Mouse (Mus musculus): Measurements from ENCODE around the gene Zfp628. TPM values are rescaled to one million over a fixed set of nuclear protein-coding genes. Genes with fewer than 3 reads are reported as not detected.
A peak's percentile ranks its signal among the peaks of the same experiment; 100 is the strongest.

The Zfp628 gene
- polyA plus RNA-seq, 1 experiment = 9.8 TPM

GRCm38 (mm10) chr7:4886680-4887079 is 28.3 kb upstream of the Zfp628 start:
- 42% methylated on average over 4 of the region's 4 CpGs for WGBS
- Histone ChIP-seq H3K4me3 (replicated peaks; ENCODE audit: insufficient read depth, low read depth, low read length) (no peak overlapping the region), H3K27me3 (ENCODE audit: control insufficient read depth, insufficient read depth, low read length) (no peaks in the 10 kb centered on the region), H3K4me1 (ENCODE audit: control insufficient read depth, insufficient read depth, low read length) (no peaks in the 10 kb centered on the region; the same call in 1 of the 2 replicates), H3K27ac (ENCODE audit: insufficient read depth, low read length) (no peak overlapping the region)
- TF ChIP-seq POLR2A (IDR thresholded peaks at IDR 0.05; ENCODE audit: borderline replicate concordance, insufficient read depth, low read length) = no peak
- no peak for TF ChIP-seq CTCF (IDR thresholded peaks at IDR 0.05; ENCODE audit: borderline replicate concordance, insufficient read depth, low read depth, low read length)
- no peak for DNase-seq

GRCm38 (mm10) chr7:4895186-4895585 is 19.8 kb upstream of the Zfp628 start:
- no peak overlapping the region for H3K4me3 ChIP-seq (replicated peaks; ENCODE audit: insufficient read depth, low read depth, low read length)
- no peak for DNase-seq
- no peak for TF ChIP-seq POLR2A (IDR thresholded peaks at IDR 0.05; ENCODE audit: borderline replicate concordance, insufficient read depth, low read length)
- TF ChIP-seq CTCF (IDR thresholded peaks at IDR 0.05; ENCODE audit: borderline replicate concordance, insufficient read depth, low read depth, low read length) = no peak
- H3K27ac ChIP-seq (ENCODE audit: insufficient read depth, low read length) = no peak overlapping the region
- WGBS = 69% methylated on average over 11 of the region's 11 CpGs
- no peaks in the 10 kb centered on the region; the same call in none of the 2 replicates for H3K4me1 ChIP-seq (ENCODE audit: control insufficient read depth, insufficient read depth, low read length)
- no peaks in the 10 kb centered on the region for H3K27me3 ChIP-seq (ENCODE audit: control insufficient read depth, insufficient read depth, low read length)

GRCm38 (mm10) chr7:4898851-4899648 is 16.0 kb upstream of the Zfp628 start:
- no peak overlapping the region for H3K27ac ChIP-seq (ENCODE audit: insufficient read depth, low read length)
- WGBS = 10% methylated on average over 18 of the region's 18 CpGs
- DNase-seq = no peak
- no peaks in the 10 kb centered on the region; the same call in 1 of the 2 replicates for H3K4me1 ChIP-seq (ENCODE audit: control insufficient read depth, insufficient read depth, low read length)
- no peaks in the 10 kb centered on the region for H3K27me3 ChIP-seq (ENCODE audit: control insufficient read depth, insufficient read depth, low read length)
- peak overlapping the region; percentile 52 for H3K4me3 ChIP-seq (replicated peaks; ENCODE audit: insufficient read depth, low read depth, low read length)
- no peak for TF ChIP-seq POLR2A (IDR thresholded peaks at IDR 0.05; ENCODE audit: borderline replicate concordance, insufficient read depth, low read length)
- TF ChIP-seq CTCF (IDR thresholded peaks at IDR 0.05; ENCODE audit: borderline replicate concordance, insufficient read depth, low read depth, low read length) = no peak

- H3K4me3 ChIP-seq (replicated peaks; ENCODE audit: insufficient read depth, low read depth, low read length) = peak overlapping the region; percentile 52
- H3K4me1 ChIP-seq (ENCODE audit: control insufficient read depth, insufficient read depth, low read length) = no peaks in the 10 kb centered on the region; the same call in 1 of the 2 replicates
- WGBS = 5% methylated on average over 19 of the region's 19 CpGs
- H3K27ac ChIP-seq (ENCODE audit: insufficient read depth, low read length) = no peak overlapping the region
- H3K27me3 ChIP-seq (ENCODE audit: control insufficient read depth, insufficient read depth, low read length) = no peaks in the 10 kb centered on the region
- TF ChIP-seq POLR2A (IDR thresholded peaks at IDR 0.05; ENCODE audit: borderline replicate concordance, insufficient read depth, low read length) (no peak), CTCF (IDR thresholded peaks at IDR 0.05; ENCODE audit: borderline replicate concordance, insufficient read depth, low read depth, low read length) (no peak)
- DNase-seq = no peak
Measured at GRCm38 (mm10) chr7:4899649-4900522, 15.1 kb upstream of the Zfp628 start.

GRCm38 (mm10) chr7:4900523-4900851 is 14.5 kb upstream of the Zfp628 start:
- WGBS = 30% methylated on average over 11 of the region's 11 CpGs
- Histone ChIP-seq H3K4me3 (replicated peaks; ENCODE audit: insufficient read depth, low read depth, low read length) (no peak overlapping the region), H3K27me3 (ENCODE audit: control insufficient read depth, insufficient read depth, low read length) (no peaks in the 10 kb centered on the region), H3K4me1 (ENCODE audit: control insufficient read depth, insufficient read depth, low read length) (no peaks in the 10 kb centered on the region; the same call in 1 of the 2 replicates), H3K27ac (ENCODE audit: insufficient read depth, low read length) (no peak overlapping the region)
- no peak for DNase-seq
- TF ChIP-seq POLR2A (IDR thresholded peaks at IDR 0.05; ENCODE audit: borderline replicate concordance, insufficient read depth, low read length) (no peak), CTCF (IDR thresholded peaks at IDR 0.05; ENCODE audit: borderline replicate concordance, insufficient read depth, low read depth, low read length) (no peak)

GRCm38 (mm10) chr7:4901171-4901570 is 13.8 kb upstream of the Zfp628 start:
- peak; percentile 31; the same call in 1 of the 2 replicates for TF ChIP-seq CTCF (IDR thresholded peaks at IDR 0.05; ENCODE audit: borderline replicate concordance, insufficient read depth, low read depth, low read length)
- no peak for TF ChIP-seq POLR2A (IDR thresholded peaks at IDR 0.05; ENCODE audit: borderline replicate concordance, insufficient read depth, low read length)
- no peak overlapping the region for H3K4me3 ChIP-seq (replicated peaks; ENCODE audit: insufficient read depth, low read depth, low read length)
- H3K27me3 ChIP-seq (ENCODE audit: control insufficient read depth, insufficient read depth, low read length) = no peaks in the 10 kb centered on the region
- H3K4me1 ChIP-seq (ENCODE audit: control insufficient read depth, insufficient read depth, low read length) = no peaks in the 10 kb centered on the region; the same call in 1 of the 2 replicates
- no peak for DNase-seq
- H3K27ac ChIP-seq (ENCODE audit: insufficient read depth, low read length) = no peak overlapping the region
- 58% methylated on average over 8 of the region's 8 CpGs for WGBS

- Histone ChIP-seq H3K27me3 (ENCODE audit: control insufficient read depth, insufficient read depth, low read length) (no peaks in the 10 kb centered on the region), H3K4me1 (ENCODE audit: control insufficient read depth, insufficient read depth, low read length) (no peaks in the 10 kb centered on the region; the same call in 1 of the 2 replicates), H3K27ac (ENCODE audit: insufficient read depth, low read length) (no peak overlapping the region), H3K4me3 (replicated peaks; ENCODE audit: insufficient read depth, low read depth, low read length) (no peak overlapping the region)
- DNase-seq = no peak
- WGBS = 83% methylated on average over 9 of the region's 9 CpGs
- TF ChIP-seq CTCF (IDR thresholded peaks at IDR 0.05; ENCODE audit: borderline replicate concordance, insufficient read depth, low read depth, low read length) (no peak), POLR2A (IDR thresholded peaks at IDR 0.05; ENCODE audit: borderline replicate concordance, insufficient read depth, low read length) (no peak)
Measured at GRCm38 (mm10) chr7:4902404-4902803, 12.6 kb upstream of the Zfp628 start.

Data from cerebellum, adult 2 months (tissue).